Mouse (Mus musculus) thymus, adult 2 months (tissue): ENCODE measurements at regions not wholly inside any gene's neighbourhood (a gene's known extent, or its start where the extent isn't known, plus 50 kb on each side); places are given as distances from the start of the nearest gene placed in this dataset.

Experiments
- DNase-seq: peaks from one replicate; pipeline ENCODE4 v3.0.0; 2021
- H3K27ac ChIP-seq: fragments of 200-500 bp; 2 replicates; pipeline ENCODE4 v1.5.1; 2012; ENCODE audit warnings: low read length, control low read depth; ENCODE audit not compliant: control insufficient read depth, insufficient read depth
- H3K27me3 ChIP-seq: fragments of 200-500 bp; 2 replicates; pipeline ENCODE4 v1.6.1; 2012; ENCODE audit warnings: mild to moderate bottlenecking, low read length, moderate library complexity, mixed read lengths; ENCODE audit not compliant: control insufficient read depth, insufficient read depth
- H3K36me3 ChIP-seq: fragments of 200-500 bp; 2 replicates; pipeline ENCODE4 v1.6.1; 2012; ENCODE audit warnings: mild to moderate bottlenecking, low read length, moderate library complexity; ENCODE audit not compliant: control insufficient read depth, insufficient read depth
- H3K4me1 ChIP-seq: fragments of 200-500 bp; replicated peaks from 2 replicates; pipeline ENCODE4 v1.6.1; 2012; ENCODE audit warnings: low read length; ENCODE audit not compliant: control insufficient read depth, insufficient read depth
- H3K4me3 ChIP-seq: fragments of 200-500 bp; 2 replicates; pipeline ENCODE4 v1.5.1; 2012; ENCODE audit warnings: mild to moderate bottlenecking, low read length, control low read depth, moderate library complexity; ENCODE audit not compliant: control insufficient read depth, insufficient read depth
- CTCF ChIP-seq: fragments of 200-500 bp; IDR thresholded peaks from 2 replicates; pipeline ENCODE4 v1.5.1; 2012; ENCODE audit warnings: mild to moderate bottlenecking, control low read depth, low read length, moderate library complexity, borderline replicate concordance; ENCODE audit not compliant: control insufficient read depth, poor library complexity, insufficient read depth; ENCODE audit errors: extremely low read depth
- POLR2A ChIP-seq: fragments of 200-500 bp; IDR thresholded peaks from 2 replicates; pipeline ENCODE4 v1.6.1; 2012; ENCODE audit warnings: mild to moderate bottlenecking, low read length, control low read depth, moderate library complexity; ENCODE audit not compliant: control insufficient read depth, poor library complexity, insufficient read depth; ENCODE audit errors: extremely low read depth
- WGBS: fragments of 180-500 bp; shearing (Covaris S2); methylation state at CpG from one replicate; pipeline ENCODE4 v1.1.7; 2018; 5-methylcytosine and 5-hydroxymethylcytosine counted together

GRCm38 (mm10) chr11:71591014-71591413, 158.7 kb upstream of the Wscd1 start:
- no peak for TF ChIP-seq CTCF
- TF ChIP-seq POLR2A: no peak
- H3K4me3 ChIP-seq: no peak overlapping the region
- 91% methylated on average over 6 of the region's 6 CpGs for WGBS
- no peak overlapping the region for H3K27ac ChIP-seq
- DNase-seq: no peak
- no peaks in the 10 kb centered on the region for H3K36me3 ChIP-seq
- H3K4me1 ChIP-seq: no peaks in the 10 kb centered on the region
- no peaks in the 10 kb centered on the region for H3K27me3 ChIP-seq

- Histone ChIP-seq H3K27me3 (no peaks in the 10 kb centered on the region), H3K27ac (no peak overlapping the region), H3K4me3 (no peak overlapping the region), H3K36me3 (no peaks in the 10 kb centered on the region), H3K4me1 (no peaks in the 10 kb centered on the region)
- WGBS: 83% methylated on average over 6 of the region's 6 CpGs
- no peak for DNase-seq
- TF ChIP-seq POLR2A: no peak
- TF ChIP-seq CTCF: no peak
These were observed 155.4 kb upstream of the Wscd1 start for GRCm38 (mm10) chr11:71594250-71594847.

- 93% methylated on average over 1 of the region's 1 CpGs for WGBS
- Histone ChIP-seq H3K4me3 (no peak overlapping the region), H3K36me3 (no peaks in the 10 kb centered on the region), H3K4me1 (no peaks in the 10 kb centered on the region), H3K27ac (no peak overlapping the region), H3K27me3 (no peaks in the 10 kb centered on the region)
- TF ChIP-seq CTCF (no peak), POLR2A (no peak)
- no peak for DNase-seq
These were observed 152.0 kb upstream of the Wscd1 start for GRCm38 (mm10) chr11:71597709-71598108.

- H3K4me1 ChIP-seq: no peaks in the 10 kb centered on the region
- no peak overlapping the region for H3K27ac ChIP-seq
- WGBS: 84% methylated on average over 9 of the region's 9 CpGs
- no peaks in the 10 kb centered on the region for H3K36me3 ChIP-seq
- no peak for TF ChIP-seq CTCF
- no peak for TF ChIP-seq POLR2A
- no peaks in the 10 kb centered on the region for H3K27me3 ChIP-seq
- DNase-seq: no peak
- no peak overlapping the region for H3K4me3 ChIP-seq
These were observed 138.9 kb upstream of the Wscd1 start for GRCm38 (mm10) chr11:71610782-71611181.

- DNase-seq: no peak
- TF ChIP-seq CTCF (no peak), POLR2A (no peak)
- Histone ChIP-seq H3K27ac (no peak overlapping the region), H3K27me3 (no peaks in the 10 kb centered on the region), H3K4me3 (no peak overlapping the region), H3K36me3 (no peaks in the 10 kb centered on the region), H3K4me1 (no peaks in the 10 kb centered on the region)
- 77% methylated on average over 5 of the region's 5 CpGs for WGBS
These were observed 134.2 kb upstream of the Wscd1 start for GRCm38 (mm10) chr11:71615526-71615925.

- H3K36me3 ChIP-seq: no peaks in the 10 kb centered on the region
- H3K4me1 ChIP-seq: no peaks in the 10 kb centered on the region
- no peak overlapping the region for H3K4me3 ChIP-seq
- H3K27ac ChIP-seq: no peak overlapping the region
- TF ChIP-seq POLR2A (no peak), CTCF (no peak)
- no peaks in the 10 kb centered on the region for H3K27me3 ChIP-seq
- DNase-seq: no peak
- 84% methylated on average over 5 of the region's 5 CpGs for WGBS
These were observed 124.1 kb upstream of the Wscd1 start for GRCm38 (mm10) chr11:71625501-71626191.

- H3K27me3 ChIP-seq: no peaks in the 10 kb centered on the region
- no peaks in the 10 kb centered on the region for H3K36me3 ChIP-seq
- TF ChIP-seq POLR2A: no peak
- TF ChIP-seq CTCF: no peak
- no peaks in the 10 kb centered on the region for H3K4me1 ChIP-seq
- no peak overlapping the region for H3K27ac ChIP-seq
- no peak for DNase-seq
- no peak overlapping the region for H3K4me3 ChIP-seq
- WGBS: 73% methylated on average over 1 of the region's 1 CpGs
These were observed 113.6 kb upstream of the Wscd1 start for GRCm38 (mm10) chr11:71636111-71636510.

- Histone ChIP-seq H3K27ac (no peak overlapping the region), H3K36me3 (no peaks in the 10 kb centered on the region), H3K4me1 (no peaks in the 10 kb centered on the region), H3K27me3 (no peaks in the 10 kb centered on the region), H3K4me3 (no peak overlapping the region)
- 46% methylated on average over 5 of the region's 5 CpGs for WGBS
- TF ChIP-seq POLR2A (no peak), CTCF (no peak)
- DNase-seq: no peak
These were observed 112.9 kb upstream of the Wscd1 start for GRCm38 (mm10) chr11:71636785-71637184.
